Mouse (Mus musculus) B cell, adult 2 months (primary cell): ENCODE measurements around the gene Glul.

ENCODE experiments used
- DNase-seq, 2 experiments: peaks; one replicate each; pipeline ENCODE4 v3.0.0; 2022

The Glul gene

GRCm38 (mm10) chr1:153909963-153910291 is 10.2 kb downstream of the Glul start:
- DNase-seq = no peak

GRCm38 (mm10) chr1:153910423-153910822 is 10.7 kb downstream of the Glul start:
- DNase-seq = no peak

- no peak for DNase-seq
These were observed 11.6 kb downstream of the Glul start for GRCm38 (mm10) chr1:153911276-153911795.

GRCm38 (mm10) chr1:153913869-153914268 is 14.1 kb downstream of the Glul start:
- no peak for DNase-seq

- DNase-seq = no peak
These were observed 18.9 kb downstream of the Glul start for GRCm38 (mm10) chr1:153918521-153919206.

GRCm38 (mm10) chr1:153921642-153922041 is 21.9 kb downstream of the Glul start:
- DNase-seq = no peak

GRCm38 (mm10) chr1:153922571-153923021 is 22.9 kb downstream of the Glul start:
- DNase-seq = no peak

- no peak for DNase-seq
These were observed 24.9 kb downstream of the Glul start for GRCm38 (mm10) chr1:153924395-153925385.

GRCm38 (mm10) chr1:153930431-153930830 is 30.7 kb downstream of the Glul start:
- no peak for DNase-seq

GRCm38 (mm10) chr1:153933772-153934171 is 34.0 kb downstream of the Glul start:
- DNase-seq = no peak

- DNase-seq = no peak
These were observed 36.2 kb downstream of the Glul start for GRCm38 (mm10) chr1:153935844-153936380.

GRCm38 (mm10) chr1:153937025-153937424 is 37.3 kb downstream of the Glul start:
- DNase-seq = no peak

GRCm38 (mm10) chr1:153940986-153941385 is 41.2 kb downstream of the Glul start:
- DNase-seq = no peak

- DNase-seq = no peak
These were observed 45.4 kb downstream of the Glul start for GRCm38 (mm10) chr1:153945181-153945580.

GRCm38 (mm10) chr1:153946971-153947370 is 47.2 kb downstream of the Glul start:
- no peak for DNase-seq

GRCm38 (mm10) chr1:153947837-153948236 is 48.1 kb downstream of the Glul start:
- no peak for DNase-seq

- no peak for DNase-seq
These were observed 53.5 kb downstream of the Glul start for GRCm38 (mm10) chr1:153953232-153953631.

- no peak for DNase-seq
These were observed 54.1 kb downstream of the Glul start for GRCm38 (mm10) chr1:153953797-153954196.

GRCm38 (mm10) chr1:153957850-153958249 is 58.1 kb downstream of the Glul start:
- no peak for DNase-seq
